Mouse (Mus musculus) hindbrain, postnatal 0 days (tissue): ENCODE results near the gene Mtmr12. TPM values are rescaled to one million over a fixed set of nuclear protein-coding genes. Genes with fewer than 3 reads are reported as not detected.

Source experiments
- ATAC-seq: fragments of 200-750 bp; cut with Nextera tagmentation; 2 replicates; pipeline ENCODE4 v1.8.0; 2017; ENCODE audit warnings: mild to moderate bottlenecking, moderate TSS enrichment, moderate library complexity
- DNase-seq: peaks from one replicate; pipeline ENCODE4 v3.0.0-alpha.2; 2015; ENCODE audit warnings: low spot score
- H3K27ac ChIP-seq: fragments of 300-500 bp; sonication (generic); 2 replicates; pipeline ENCODE4 v1.5.1; 2014; ENCODE audit warnings: mild to moderate bottlenecking
- H3K27me3 ChIP-seq: fragments of 300-500 bp; sonication (generic); 2 replicates; pipeline ENCODE4 v1.6.1; 2014; ENCODE audit warnings: low read length, mixed read lengths; ENCODE audit not compliant: insufficient read depth
- H3K36me3 ChIP-seq: fragments of 300-500 bp; sonication (generic); 2 replicates; pipeline ENCODE4 v1.6.1; 2014; ENCODE audit warnings: low read length, mixed read lengths; ENCODE audit not compliant: insufficient read depth
- H3K4me1 ChIP-seq: fragments of 300-500 bp; sonication (generic); 2 replicates; pipeline ENCODE4 v1.6.1; 2014; ENCODE audit warnings: antibody characterized with exemption, low read length, mixed read lengths; ENCODE audit not compliant: insufficient read depth
- H3K4me2 ChIP-seq: fragments of 300-500 bp; sonication (generic); 2 replicates; pipeline ENCODE4 v1.6.1; 2014; ENCODE audit warnings: low read depth, mild to moderate bottlenecking, low read length, moderate library complexity, mixed read lengths
- H3K4me3 ChIP-seq: fragments of 300-500 bp; sonication (generic); 2 replicates; pipeline ENCODE4 v1.5.1; 2014; ENCODE audit warnings: low read length
- H3K9ac ChIP-seq: fragments of 300-500 bp; sonication (generic); replicated peaks from 2 replicates; pipeline ENCODE4 v1.6.1; 2014; ENCODE audit warnings: mild to moderate bottlenecking, low read length, moderate library complexity, mixed read lengths
- H3K9me3 ChIP-seq: fragments of 300-500 bp; sonication (generic); 2 replicates; pipeline ENCODE4 v1.6.1; 2016; ENCODE audit warnings: low read length, mixed read lengths
- CTCF ChIP-seq: IDR thresholded peaks from 2 replicates; pipeline ENCODE4 v1.5.1; 2016; ENCODE audit warnings: antibody characterized with exemption, control low read depth, low read depth
- WGBS: fragments of 180-500 bp; shearing (Covaris S2); extraction: QIAGEN DNeasy Blood & Tissue Kit; methylation state at CpG from one replicate; pipeline ENCODE4 v1.1.7; 2014; 5-methylcytosine and 5-hydroxymethylcytosine counted together
- polyA plus RNA-seq: library from polyadenylated mRNA; unstranded; fragments of >200 nt; fragmentation: Nextera tagmentation; extraction: Ambion mirVana; gene quantifications from 2 replicates; pipeline ENCODE4 v1.2.1, GENCODE M21; 2015
- total RNA-seq: library from RNA; depleted of rRNA; stranded (reverse); fragments of >200 nt; gene quantifications from 2 replicates; pipeline ENCODE4 v1.2.3, GENCODE M21; 2014

Mtmr12 gene
- total and polyA plus RNA-seq, 2 experiments from 2014 or later, result 5.7 to 12.6 TPM

- WGBS, result 48% methylated on average over 10 of the region's 10 CpGs
- Histone ChIP-seq H3K27me3 (no peaks in the 10 kb centered on the region), H3K9me3 (no peaks in the 10 kb centered on the region), H3K4me3 (peak overlapping the region; percentile 98), H3K27ac (no peak overlapping the region), H3K9ac (no peak overlapping the region), H3K4me2 (peak overlapping the region; percentile 65), H3K36me3 (no peaks in the 10 kb centered on the region), H3K4me1 (peaks cover 12% of the 10 kb centered on the region)
- DNase-seq (no peak), ATAC-seq (no peak)
- TF ChIP-seq CTCF, result no peak
Measured at GRCm38 (mm10) chr15:12203512-12204318, 1.1 kb upstream of the Mtmr12 start.

- Histone ChIP-seq H3K4me2 (peak overlapping the region; percentile 65), H3K9ac (peak overlapping the region; percentile 94), H3K27ac (peak overlapping the region; percentile 90), H3K4me3 (peak overlapping the region; percentile 98), H3K27me3 (no peaks in the 10 kb centered on the region), H3K36me3 (no peaks in the 10 kb centered on the region), H3K4me1 (peaks cover 12% of the 10 kb centered on the region), H3K9me3 (no peaks in the 10 kb centered on the region)
- DNase-seq, result peak; percentile 37
- TF ChIP-seq CTCF, result no peak
- peak; percentile 80 for ATAC-seq
- WGBS, result 2% methylated on average over 68 of the region's 73 CpGs
Measured at GRCm38 (mm10) chr15:12205160-12205901, 503 bp downstream of the Mtmr12 start.

GRCm38 (mm10) chr15:12205902-12206645 is 1.2 kb downstream of the Mtmr12 start:
- ATAC-seq (no peak), DNase-seq (no peak)
- H3K9me3 ChIP-seq, result no peaks in the 10 kb centered on the region
- H3K36me3 ChIP-seq, result no peaks in the 10 kb centered on the region
- peak overlapping the region; percentile 94 for H3K9ac ChIP-seq
- H3K27ac ChIP-seq, result no peak overlapping the region
- peak overlapping the region; percentile 65 for H3K4me2 ChIP-seq
- no peaks in the 10 kb centered on the region for H3K27me3 ChIP-seq
- 31% methylated on average over 14 of the region's 14 CpGs for WGBS
- TF ChIP-seq CTCF, result no peak
- H3K4me1 ChIP-seq, result peaks cover 12% of the 10 kb centered on the region
- H3K4me3 ChIP-seq, result peak overlapping the region; percentile 98

- 40% methylated on average over 7 of the region's 7 CpGs for WGBS
- H3K4me2 ChIP-seq, result peak overlapping the region; percentile 65
- ATAC-seq (no peak), DNase-seq (no peak)
- H3K4me3 ChIP-seq, result no peak overlapping the region
- peaks cover 12% of the 10 kb centered on the region for H3K4me1 ChIP-seq
- H3K36me3 ChIP-seq, result no peaks in the 10 kb centered on the region
- no peak overlapping the region for H3K9ac ChIP-seq
- H3K27me3 ChIP-seq, result no peaks in the 10 kb centered on the region
- H3K9me3 ChIP-seq, result no peaks in the 10 kb centered on the region
- TF ChIP-seq CTCF, result no peak
- H3K27ac ChIP-seq, result no peak overlapping the region
Measured at GRCm38 (mm10) chr15:12206646-12207222, 1.9 kb downstream of the Mtmr12 start.

- H3K4me1 ChIP-seq, result peaks cover 12% of the 10 kb centered on the region
- ATAC-seq (no peak), DNase-seq (no peak)
- H3K9me3 ChIP-seq, result no peaks in the 10 kb centered on the region
- no peaks in the 10 kb centered on the region for H3K36me3 ChIP-seq
- no peak overlapping the region for H3K4me2 ChIP-seq
- no peak overlapping the region for H3K9ac ChIP-seq
- no peak overlapping the region for H3K27ac ChIP-seq
- no peak overlapping the region for H3K4me3 ChIP-seq
- WGBS, result 61% methylated on average over 6 of the region's 6 CpGs
- no peaks in the 10 kb centered on the region for H3K27me3 ChIP-seq
- TF ChIP-seq CTCF, result no peak
Measured at GRCm38 (mm10) chr15:12207556-12208090, 2.8 kb downstream of the Mtmr12 start.

GRCm38 (mm10) chr15:12211577-12211976 is 6.7 kb downstream of the Mtmr12 start:
- TF ChIP-seq CTCF, result no peak
- 49% methylated on average over 8 of the region's 8 CpGs for WGBS
- ATAC-seq (peak; percentile 71), DNase-seq (peak; percentile 70)
- no peak overlapping the region for H3K4me2 ChIP-seq
- no peak overlapping the region for H3K9ac ChIP-seq
- H3K9me3 ChIP-seq, result no peaks in the 10 kb centered on the region
- no peaks in the 10 kb centered on the region for H3K27me3 ChIP-seq
- H3K4me1 ChIP-seq, result peaks cover 14% of the 10 kb centered on the region
- no peak overlapping the region for H3K4me3 ChIP-seq
- H3K27ac ChIP-seq, result no peak overlapping the region
- no peaks in the 10 kb centered on the region for H3K36me3 ChIP-seq
